Mouse (Mus musculus): ENCODE data around the gene Fgb. TPM values are rescaled to one million over a fixed set of nuclear protein-coding genes. Genes with fewer than 3 reads are reported as not detected.

Gene Fgb
- polyA plus RNA-seq, 1 experiment from 2014 or later, result 0.11 TPM

DNA sequence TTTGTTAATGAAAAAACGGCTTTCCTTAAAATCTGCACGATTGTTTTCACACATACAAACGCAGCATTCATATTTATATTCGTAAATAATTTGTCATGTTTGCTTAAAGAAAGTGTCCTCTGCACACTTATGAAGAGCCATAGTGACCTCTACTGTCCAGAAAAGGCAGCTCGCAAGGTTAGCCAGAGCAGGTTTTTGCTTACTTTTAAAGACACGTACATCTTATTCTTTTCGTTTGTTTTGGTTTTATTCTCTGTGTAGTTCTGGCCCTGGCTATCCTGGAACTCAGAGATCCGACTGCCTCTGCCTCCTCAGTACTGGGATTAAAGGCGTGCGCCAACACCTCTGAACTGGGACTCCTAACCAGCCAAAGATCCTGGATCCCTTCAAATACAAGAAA, 4.1 kb upstream of the Fgb start:
- no peaks in the 10 kb centered on the region for H3K27me3 ChIP-seq
- no peak overlapping the region for H3K4me3 ChIP-seq (replicated peaks)
- H3K27ac ChIP-seq, result no peak overlapping the region
- peaks cover 11% of the 10 kb centered on the region for H3K4me1 ChIP-seq (replicated peaks)
- ATAC-seq, result no peak
- H3K9me3 ChIP-seq, result no peaks in the 10 kb centered on the region
- peaks cover 18% of the 10 kb centered on the region for H3K36me3 ChIP-seq
- no peak overlapping the region for H3K4me2 ChIP-seq (replicated peaks)
- H3K9ac ChIP-seq (replicated peaks), result no peak overlapping the region
- WGBS, result 42% methylated on average over 10 of the region's 10 CpGs

DNA sequence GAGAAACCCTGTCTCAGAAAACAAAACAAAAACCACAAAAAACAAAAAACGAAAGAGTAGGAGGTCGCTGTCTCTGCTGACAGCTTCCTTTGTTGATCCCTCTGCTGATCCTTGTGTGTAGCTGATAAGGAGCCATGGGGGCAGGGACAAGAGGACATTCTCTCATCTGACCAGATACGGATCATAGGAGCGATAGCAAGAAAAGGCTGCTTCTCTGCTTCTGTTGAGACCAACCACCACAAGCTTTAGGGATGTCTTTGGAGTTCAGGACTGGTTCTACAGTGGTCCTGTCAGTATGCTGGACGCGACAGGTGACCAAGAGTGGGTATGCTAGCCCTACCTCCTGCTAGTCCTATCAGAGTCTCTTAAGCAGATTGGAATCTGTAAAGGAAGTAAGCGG, 3.5 kb upstream of the Fgb start:
- Histone ChIP-seq H3K4me1 (replicated peaks) (peaks cover 11% of the 10 kb centered on the region), H3K4me3 (replicated peaks) (no peak overlapping the region), H3K9me3 (no peaks in the 10 kb centered on the region), H3K4me2 (replicated peaks) (no peak overlapping the region), H3K36me3 (peaks cover 13% of the 10 kb centered on the region; the same call in 1 of the 2 replicates), H3K27ac (no peak overlapping the region), H3K9ac (replicated peaks) (no peak overlapping the region), H3K27me3 (no peaks in the 10 kb centered on the region)
- WGBS, result 88% methylated on average over 7 of the region's 7 CpGs
- ATAC-seq, result no peak

DNA sequence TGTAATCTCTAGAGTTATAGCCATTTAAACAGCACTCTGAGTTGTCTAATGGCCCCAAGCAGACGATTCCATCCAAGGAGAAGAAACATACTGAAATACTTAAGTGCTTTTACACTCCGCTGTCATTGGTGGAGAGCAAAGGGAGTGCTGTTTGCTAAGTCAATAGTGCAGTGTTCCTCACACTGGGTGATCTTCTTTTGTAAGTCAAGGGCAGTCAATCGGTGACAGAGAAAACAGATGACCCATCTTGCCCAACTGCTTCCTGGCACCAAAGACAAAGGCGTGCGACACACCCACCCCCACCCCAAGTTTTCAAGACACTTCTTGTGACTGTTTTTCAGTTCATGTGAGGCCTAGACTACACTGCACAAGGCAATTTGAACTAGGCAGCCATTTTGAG, 2.4 kb upstream of the Fgb start:
- WGBS, result 89% methylated on average over 5 of the region's 5 CpGs
- Histone ChIP-seq H3K27ac (no peak overlapping the region), H3K4me3 (replicated peaks) (no peak overlapping the region), H3K27me3 (no peaks in the 10 kb centered on the region), H3K4me1 (replicated peaks) (peaks cover 11% of the 10 kb centered on the region), H3K9ac (replicated peaks) (no peak overlapping the region), H3K36me3 (peaks cover 4% of the 10 kb centered on the region; the same call in 1 of the 2 replicates), H3K9me3 (no peaks in the 10 kb centered on the region), H3K4me2 (replicated peaks) (no peak overlapping the region)
- no peak for ATAC-seq

DNA sequence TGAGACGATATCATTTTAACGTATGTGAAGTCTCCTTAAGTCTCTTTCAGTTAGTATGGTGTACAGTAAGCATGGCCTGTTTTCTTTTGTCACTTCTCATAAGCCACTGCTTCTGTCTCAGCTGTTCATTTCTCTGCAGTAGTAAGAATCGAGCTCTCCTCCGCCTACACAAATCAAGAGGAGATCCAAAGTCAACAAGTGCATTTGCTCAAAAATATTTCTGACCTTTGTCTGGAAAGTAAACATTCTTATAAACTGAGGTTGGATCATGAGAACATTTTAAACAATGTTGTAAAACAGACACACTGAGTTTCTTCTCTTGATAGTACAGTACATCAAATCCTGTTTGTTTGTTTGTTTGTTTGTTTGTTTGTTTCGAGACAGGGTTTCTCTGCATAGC, 998 bp upstream of the Fgb start:
- no peaks in the 10 kb centered on the region for H3K36me3 ChIP-seq
- no peak overlapping the region for H3K4me2 ChIP-seq (replicated peaks)
- no peaks in the 10 kb centered on the region for H3K27me3 ChIP-seq
- H3K27ac ChIP-seq, result no peak overlapping the region
- no peak for ATAC-seq
- no peak overlapping the region for H3K9ac ChIP-seq (replicated peaks)
- no peak overlapping the region for H3K4me3 ChIP-seq (replicated peaks)
- 83% methylated on average over 5 of the region's 5 CpGs for WGBS
- no peaks in the 10 kb centered on the region for H3K9me3 ChIP-seq
- H3K4me1 ChIP-seq (replicated peaks), result no peaks in the 10 kb centered on the region

DNA sequence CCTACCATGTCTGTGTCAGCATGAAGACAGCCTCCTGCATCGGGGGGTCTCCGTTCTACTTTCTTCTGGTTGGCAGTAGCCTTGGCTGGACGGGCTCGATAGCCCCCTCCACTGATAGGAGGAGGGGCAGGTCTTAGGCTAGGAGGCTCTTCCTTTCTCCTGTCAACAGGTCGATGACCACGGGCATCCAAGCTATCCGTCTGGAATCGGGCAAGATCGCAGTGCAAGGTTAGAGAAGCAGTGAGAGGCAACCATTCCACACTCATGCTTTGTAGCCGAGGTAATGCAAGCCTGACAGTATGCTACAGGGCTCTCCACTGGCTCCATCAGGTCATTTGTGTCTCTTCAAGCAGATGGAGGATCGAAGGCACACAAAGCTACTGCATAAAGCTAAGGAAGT, 3.0 kb downstream of the Fgb start:
- Histone ChIP-seq H3K4me1 (replicated peaks) (no peaks in the 10 kb centered on the region), H3K4me3 (replicated peaks) (no peak overlapping the region), H3K27me3 (no peaks in the 10 kb centered on the region), H3K4me2 (replicated peaks) (no peak overlapping the region), H3K9ac (replicated peaks) (no peak overlapping the region), H3K9me3 (no peaks in the 10 kb centered on the region), H3K36me3 (no peaks in the 10 kb centered on the region), H3K27ac (no peak overlapping the region)
- ATAC-seq, result no peak
- WGBS, result 87% methylated on average over 11 of the region's 11 CpGs

DNA sequence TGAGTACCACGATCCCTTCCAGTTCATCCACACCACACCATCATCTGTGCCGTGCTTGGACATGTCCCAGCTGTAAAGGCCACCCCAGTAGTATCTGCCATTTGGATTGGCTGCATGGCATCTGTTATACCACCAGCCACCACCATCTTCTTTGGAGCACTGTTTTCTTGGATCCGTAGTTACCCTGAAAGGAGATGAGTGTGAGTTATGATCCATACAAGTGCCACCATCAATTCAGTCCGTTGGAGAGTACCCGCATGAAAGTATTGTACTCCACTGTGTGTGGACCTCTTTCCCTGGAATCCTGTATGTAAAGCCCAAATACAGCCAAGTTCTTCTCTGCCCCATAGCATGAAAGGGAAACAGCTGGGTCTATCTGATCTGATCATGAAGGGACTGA, 7.2 kb downstream of the Fgb start:
- no peaks in the 10 kb centered on the region for H3K27me3 ChIP-seq
- no peak overlapping the region for H3K4me2 ChIP-seq (replicated peaks)
- no peak for ATAC-seq
- H3K9ac ChIP-seq (replicated peaks), result no peak overlapping the region
- no peak overlapping the region for H3K27ac ChIP-seq
- WGBS, result 93% methylated on average over 5 of the region's 5 CpGs
- H3K36me3 ChIP-seq, result no peaks in the 10 kb centered on the region
- H3K4me1 ChIP-seq (replicated peaks), result no peaks in the 10 kb centered on the region
- no peaks in the 10 kb centered on the region for H3K9me3 ChIP-seq
- H3K4me3 ChIP-seq (replicated peaks), result no peak overlapping the region

DNA sequence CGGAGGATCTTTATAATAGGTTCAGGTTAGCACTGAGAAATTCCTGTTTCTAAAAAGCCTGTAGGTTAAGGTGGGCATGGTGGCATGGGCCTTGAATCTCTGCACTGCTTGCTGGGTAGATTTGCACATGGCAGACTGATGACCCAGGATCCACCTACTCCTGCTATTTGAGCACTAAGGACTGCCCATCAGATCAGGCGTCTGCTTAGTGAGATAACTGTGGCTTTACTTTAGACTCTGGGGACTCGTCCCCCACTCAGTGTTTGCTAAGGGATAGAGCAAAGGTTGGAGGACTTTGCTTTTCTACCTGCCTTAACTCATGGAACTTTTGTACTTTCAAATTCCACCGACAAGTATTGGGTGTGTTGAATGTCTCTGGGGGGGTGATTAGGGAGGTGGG, 10.0 kb downstream of the Fgb start:
- ATAC-seq, result no peak
- H3K9me3 ChIP-seq, result no peaks in the 10 kb centered on the region
- H3K4me3 ChIP-seq (replicated peaks), result no peak overlapping the region
- 83% methylated on average over 4 of the region's 4 CpGs for WGBS
- no peaks in the 10 kb centered on the region for H3K4me1 ChIP-seq (replicated peaks)
- H3K36me3 ChIP-seq, result no peaks in the 10 kb centered on the region
- H3K27me3 ChIP-seq, result no peaks in the 10 kb centered on the region
- no peak overlapping the region for H3K27ac ChIP-seq
- H3K9ac ChIP-seq (replicated peaks), result no peak overlapping the region
- no peak overlapping the region for H3K4me2 ChIP-seq (replicated peaks)

DNA sequence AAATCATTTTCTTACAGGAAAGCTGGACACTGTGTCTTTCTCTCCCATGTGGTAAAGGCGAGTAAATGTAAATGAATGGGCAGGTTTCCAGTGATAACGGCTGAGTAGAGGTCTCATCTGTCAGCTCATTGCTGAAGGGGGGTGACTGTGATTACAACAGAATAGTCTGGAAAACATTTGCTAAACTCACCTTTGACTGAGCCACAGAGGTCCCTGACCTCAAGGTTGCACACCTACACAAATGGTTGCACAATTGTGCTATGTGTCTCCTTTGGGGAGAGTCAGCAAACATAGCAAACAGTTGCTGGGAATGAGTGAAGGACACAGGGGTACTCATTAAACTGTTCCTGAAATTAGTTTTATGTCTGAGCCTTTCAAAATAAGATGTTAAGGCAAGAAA, 10.8 kb downstream of the Fgb start:
- no peak for ATAC-seq
- Histone ChIP-seq H3K9ac (replicated peaks) (no peak overlapping the region), H3K27ac (no peak overlapping the region), H3K4me2 (replicated peaks) (no peak overlapping the region), H3K9me3 (no peaks in the 10 kb centered on the region), H3K4me1 (replicated peaks) (no peaks in the 10 kb centered on the region), H3K4me3 (replicated peaks) (no peak overlapping the region), H3K27me3 (no peaks in the 10 kb centered on the region), H3K36me3 (no peaks in the 10 kb centered on the region)
- 80% methylated on average over 2 of the region's 2 CpGs for WGBS

DNA sequence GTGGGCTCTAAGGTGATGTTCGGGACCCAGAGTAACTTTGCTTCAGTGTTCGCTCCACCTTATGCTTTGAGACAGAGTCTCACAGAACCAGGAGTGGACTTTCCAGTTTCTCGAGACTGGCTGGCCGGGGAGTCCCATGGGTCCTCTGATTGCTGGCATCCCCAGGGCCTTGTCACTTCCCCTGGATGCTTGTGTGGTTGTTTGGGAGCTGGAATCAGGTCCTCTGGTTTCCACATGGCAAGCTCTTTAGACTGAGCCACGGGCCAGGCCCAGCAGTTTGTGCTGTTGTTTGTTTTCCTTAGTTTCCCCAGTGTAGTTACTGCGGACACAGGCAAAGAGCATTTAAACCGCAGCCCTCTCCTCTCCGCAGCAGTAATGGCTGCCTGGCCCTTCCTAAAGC, 15.9 kb downstream of the Fgb start:
- H3K4me1 ChIP-seq (replicated peaks), result no peaks in the 10 kb centered on the region
- no peak overlapping the region for H3K4me3 ChIP-seq (replicated peaks)
- WGBS, result 87% methylated on average over 8 of the region's 8 CpGs
- no peak overlapping the region for H3K9ac ChIP-seq (replicated peaks)
- no peak overlapping the region for H3K4me2 ChIP-seq (replicated peaks)
- H3K36me3 ChIP-seq, result no peaks in the 10 kb centered on the region
- H3K27ac ChIP-seq, result no peak overlapping the region
- no peaks in the 10 kb centered on the region for H3K27me3 ChIP-seq
- ATAC-seq, result no peak
- no peaks in the 10 kb centered on the region for H3K9me3 ChIP-seq

DNA sequence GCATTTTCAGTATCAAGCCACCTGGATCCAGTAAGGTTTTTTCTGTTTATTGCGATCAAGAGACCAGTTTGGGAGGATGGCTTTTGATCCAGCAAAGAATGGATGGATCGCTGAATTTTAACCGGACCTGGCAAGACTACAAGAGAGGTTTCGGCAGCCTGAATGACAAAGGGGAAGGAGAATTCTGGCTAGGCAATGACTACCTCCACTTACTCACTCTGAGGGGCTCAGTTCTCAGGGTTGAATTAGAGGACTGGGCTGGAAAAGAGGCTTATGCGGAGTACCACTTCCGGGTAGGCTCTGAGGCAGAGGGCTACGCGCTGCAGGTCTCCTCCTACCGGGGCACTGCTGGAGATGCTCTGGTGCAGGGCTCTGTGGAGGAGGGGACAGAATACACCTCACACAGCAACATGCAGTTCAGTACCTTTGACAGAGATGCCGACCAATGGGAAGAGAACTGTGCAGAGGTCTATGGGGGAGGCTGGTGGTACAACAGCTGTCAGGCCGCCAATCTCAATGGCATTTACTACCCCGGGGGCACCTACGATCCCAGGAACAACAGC, 16.8 kb downstream of the Fgb start:
- no peak overlapping the region for H3K9ac ChIP-seq (replicated peaks)

DNA sequence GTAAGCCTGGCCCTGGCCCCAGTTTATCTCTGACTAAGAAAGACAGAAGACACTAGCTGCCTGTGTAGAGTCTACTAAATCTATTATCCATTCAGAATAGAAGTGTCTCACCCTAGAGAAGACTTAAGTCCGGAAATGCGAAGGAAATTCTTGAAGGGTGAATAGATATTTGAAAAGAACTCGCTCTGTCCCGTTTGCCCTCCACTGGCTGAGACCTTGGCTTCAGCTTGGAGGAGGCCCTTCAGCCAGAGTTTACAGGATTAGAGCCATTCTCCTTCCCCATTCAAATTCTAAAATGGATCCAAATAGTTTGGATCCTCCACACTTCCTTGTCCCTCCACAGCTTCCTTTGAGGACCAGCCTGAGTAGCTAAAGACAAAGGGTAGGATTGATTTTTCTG, 19.3 kb downstream of the Fgb start:
- Histone ChIP-seq H3K9ac (replicated peaks) (no peak overlapping the region), H3K4me2 (replicated peaks) (no peak overlapping the region), H3K36me3 (no peaks in the 10 kb centered on the region), H3K27me3 (no peaks in the 10 kb centered on the region), H3K4me1 (replicated peaks) (no peaks in the 10 kb centered on the region), H3K4me3 (replicated peaks) (no peak overlapping the region), H3K9me3 (no peaks in the 10 kb centered on the region), H3K27ac (no peak overlapping the region)
- no peak for ATAC-seq
- 79% methylated on average over 4 of the region's 4 CpGs for WGBS

More for the DNA sequence above, 16.8 kb downstream of the Fgb start:
- Histone ChIP-seq H3K27me3 (no peaks in the 10 kb centered on the region), H3K27ac (no peak overlapping the region), H3K4me2 (replicated peaks) (peak overlapping the region; percentile 36), H3K36me3 (no peaks in the 10 kb centered on the region), H3K4me3 (replicated peaks) (peak overlapping the region; percentile 21), H3K9me3 (no peaks in the 10 kb centered on the region), H3K4me1 (replicated peaks) (no peaks in the 10 kb centered on the region)
- WGBS, result 46% methylated on average over 13 of the region's 13 CpGs
- ATAC-seq, result peak; percentile 86

DNA sequence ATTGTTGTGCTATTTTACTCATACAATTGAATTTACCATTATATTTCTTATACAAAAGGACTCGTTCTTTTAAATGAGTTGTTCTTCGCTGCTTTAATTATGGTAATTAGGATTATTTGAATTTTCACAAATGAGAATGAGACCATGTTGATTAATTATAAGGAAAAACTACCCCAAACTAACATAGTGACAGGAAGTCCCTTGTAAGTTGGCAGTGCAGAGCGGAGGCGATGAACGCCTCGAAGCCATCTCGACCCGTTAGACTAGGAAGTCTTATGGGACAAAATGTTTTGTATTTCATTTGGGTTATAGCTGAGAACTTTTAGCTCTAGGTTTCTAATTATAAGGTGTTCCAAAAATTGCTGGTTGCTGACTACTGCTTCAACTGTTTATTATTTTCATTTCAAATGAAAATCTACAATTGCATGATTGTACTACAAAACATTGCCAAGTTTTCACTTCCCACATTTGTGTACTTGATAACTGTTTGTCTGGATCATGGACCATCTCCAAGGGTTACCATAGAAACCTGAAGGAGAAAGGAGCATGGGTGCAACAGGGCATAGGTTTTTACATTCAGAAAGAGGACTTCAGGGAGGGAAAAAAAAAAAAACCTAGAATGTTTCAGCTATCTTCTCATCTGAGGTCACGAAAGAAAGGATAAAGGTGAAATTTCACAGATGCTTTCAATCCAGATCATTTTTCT, 22.0 kb downstream of the Fgb start:
- no peaks in the 10 kb centered on the region for H3K36me3 ChIP-seq
- 94% methylated on average over 9 of the region's 9 CpGs for WGBS
- H3K27me3 ChIP-seq, result no peaks in the 10 kb centered on the region
- H3K9me3 ChIP-seq, result no peaks in the 10 kb centered on the region
- no peak for ATAC-seq
- no peak overlapping the region for H3K9ac ChIP-seq (replicated peaks)
- H3K4me2 ChIP-seq (replicated peaks), result no peak overlapping the region
- no peak overlapping the region for H3K27ac ChIP-seq
- H3K4me3 ChIP-seq (replicated peaks), result no peak overlapping the region
- H3K4me1 ChIP-seq (replicated peaks), result no peaks in the 10 kb centered on the region

Measured in midbrain, embryonic 13.5 days (tissue).